Mouse (Mus musculus) embryonic facial prominence, embryonic 11.5 days (tissue): Measurements from ENCODE around the gene Vsx2. TPM values are rescaled to one million over a fixed set of nuclear protein-coding genes. Genes with fewer than 3 reads are reported as not detected.
"Not testable (repeated sequence)": the region's sequence is repeated elsewhere in the genome, so short reads cannot be mapped to it uniquely, and the experiment has no call there.

Experiments used
- ATAC-seq: fragments of 200-750 bp; cut with Nextera tagmentation; replicated peaks from 2 replicates; pipeline ENCODE4 v1.8.0; 2017; ENCODE audit warnings: low read depth; ENCODE audit not compliant: insufficient number of reproducible peaks, low FRiP score, low TSS enrichment
- DNase-seq: peaks from one replicate; pipeline ENCODE4 v3.0.0-alpha.2; 2015; ENCODE audit warnings: low spot score
- H3K27ac ChIP-seq: fragments of 300-500 bp; sonication (generic); replicated peaks from 2 replicates; pipeline ENCODE4 v1.5.1; 2014; ENCODE audit warnings: mild to moderate bottlenecking, low read depth, low read length, control low read depth
- H3K27me3 ChIP-seq: fragments of 300-500 bp; sonication (generic); 2 replicates; pipeline ENCODE4 v1.6.1; 2014; ENCODE audit warnings: mild to moderate bottlenecking, low read length, moderate library complexity, mixed read lengths; ENCODE audit not compliant: control insufficient read depth, insufficient read depth
- H3K36me3 ChIP-seq: fragments of 300-500 bp; sonication (generic); replicated peaks from 2 replicates; pipeline ENCODE4 v1.6.1; 2014; ENCODE audit warnings: low read depth, mild to moderate bottlenecking, low read length, moderate library complexity, mixed read lengths; ENCODE audit not compliant: control insufficient read depth, insufficient read depth
- H3K4me1 ChIP-seq: fragments of 300-500 bp; sonication (generic); 2 replicates; pipeline ENCODE4 v1.6.1; 2014; ENCODE audit warnings: low read length, mixed read lengths; ENCODE audit not compliant: control insufficient read depth, insufficient read depth
- H3K4me2 ChIP-seq: fragments of 300-500 bp; sonication (generic); 2 replicates; pipeline ENCODE4 v1.6.1; 2014; ENCODE audit warnings: low read depth, mild to moderate bottlenecking, control low read depth, low read length, moderate library complexity
- H3K4me3 ChIP-seq: fragments of 300-500 bp; sonication (generic); 2 replicates; pipeline ENCODE4 v1.5.1; 2014; ENCODE audit warnings: low read depth, low read length, control low read depth
- H3K9ac ChIP-seq: fragments of 300-500 bp; sonication (generic); replicated peaks from 2 replicates; pipeline ENCODE4 v1.6.1; 2014; ENCODE audit warnings: mild to moderate bottlenecking, control low read depth, low read length
- H3K9me3 ChIP-seq: fragments of 300-500 bp; sonication (generic); replicated peaks from 2 replicates; pipeline ENCODE4 v1.6.1; 2016; ENCODE audit warnings: mild to moderate bottlenecking, low read length, inconsistent platforms, mixed read lengths; ENCODE audit not compliant: control insufficient read depth
- WGBS: fragments of 180-500 bp; shearing (Covaris S2); extraction: QIAGEN DNeasy Blood & Tissue Kit; methylation state at CpG from one replicate; pipeline ENCODE4 v1.1.7; 2014; 5-methylcytosine and 5-hydroxymethylcytosine counted together
- polyA plus RNA-seq: library from polyadenylated mRNA; unstranded; fragments of >200 nt; fragmentation: Nextera tagmentation; extraction: Ambion mirVana; gene quantifications from 2 replicates; pipeline ENCODE4 v1.2.1, GENCODE M21; 2014

Vsx2 gene
- polyA plus RNA-seq, 1 experiment from 2014 or later, result 3.6 TPM

GRCm38 (mm10) chr12:84533706-84534486 lies 35.7 kb upstream of the Vsx2 start:
- Histone ChIP-seq H3K4me3 (no peak overlapping the region), H3K9ac (no peak overlapping the region), H3K27me3 (no peaks in the 10 kb centered on the region), H3K4me1 (no peaks in the 10 kb centered on the region; the same call in 1 of the 2 replicates), H3K36me3 (no peaks in the 10 kb centered on the region), H3K27ac (no peak overlapping the region), H3K4me2 (no peak overlapping the region), H3K9me3 (no peaks in the 10 kb centered on the region)
- DNase-seq (no peak), ATAC-seq (no peak)
- 53% methylated on average over 7 of the region's 7 CpGs for WGBS

DNA sequence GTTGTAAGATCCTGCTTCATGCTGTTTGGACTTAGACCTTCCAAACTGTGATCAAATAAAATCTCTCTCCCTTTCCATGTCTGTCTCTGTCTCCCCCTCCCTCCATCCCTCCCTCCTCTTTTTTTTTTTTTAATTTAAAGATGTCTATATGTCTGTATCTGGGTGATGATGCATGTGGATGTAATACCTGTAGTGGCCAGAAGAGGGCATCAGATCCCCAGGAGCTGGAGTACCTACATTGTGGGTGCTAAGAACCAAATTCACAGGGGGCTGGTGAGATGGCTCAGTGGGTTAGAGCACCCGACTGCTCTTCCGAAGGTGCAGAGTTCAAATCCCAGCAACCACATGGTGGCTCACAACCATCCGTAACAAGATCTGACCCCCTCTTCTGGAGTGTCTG lies 30.0 kb upstream of the Vsx2 start:
- not testable (repeated sequence) for H3K36me3 ChIP-seq, ATAC-seq
- WGBS, result 85% methylated on average over 3 of the region's 3 CpGs

GRCm38 (mm10) chr12:84541391-84541958 lies 28.1 kb upstream of the Vsx2 start:
- no peaks in the 10 kb centered on the region for H3K4me1 ChIP-seq
- no peaks in the 10 kb centered on the region for H3K36me3 ChIP-seq
- no peak overlapping the region for H3K4me2 ChIP-seq
- DNase-seq, result no peak
- H3K27me3 ChIP-seq, result no peaks in the 10 kb centered on the region
- no peak overlapping the region for H3K9ac ChIP-seq
- no peak overlapping the region for H3K27ac ChIP-seq
- H3K9me3 ChIP-seq, result no peaks in the 10 kb centered on the region
- 66% methylated on average over 11 of the region's 11 CpGs for whole genome bisulfite sequencing
- no peak for ATAC-seq
- no peak overlapping the region for H3K4me3 ChIP-seq

More for the DNA sequence above, 30.0 kb upstream of the Vsx2 start:
- H3K27ac ChIP-seq, H3K9ac ChIP-seq, H3K4me2 ChIP-seq, H3K27me3 ChIP-seq, H3K4me1 ChIP-seq, H3K9me3 ChIP-seq, H3K4me3 ChIP-seq, DNase-seq: not testable (repeated sequence)

DNA sequence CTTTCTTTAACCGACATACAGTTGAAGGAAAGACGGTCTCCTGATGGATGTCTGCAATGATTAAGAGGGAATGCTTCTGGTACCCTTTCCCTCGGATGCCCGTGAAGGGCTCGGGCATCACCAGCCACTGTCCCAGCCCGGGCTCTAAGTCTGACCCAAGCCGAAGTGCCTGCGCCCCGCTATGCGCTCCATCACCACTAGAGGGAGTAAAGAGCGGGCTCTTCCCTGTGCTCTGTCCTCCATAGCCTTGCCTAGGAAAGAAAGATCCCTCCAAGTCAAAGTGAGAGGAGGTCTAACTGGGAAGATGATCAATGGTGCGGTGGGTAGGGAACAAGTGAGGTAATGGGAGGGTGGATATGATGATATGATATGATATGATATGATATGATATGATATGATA lies 23.5 kb upstream of the Vsx2 start:
- ATAC-seq, result peak; percentile 70; the same call in 1 of the 2 replicates
- H3K36me3 ChIP-seq, result no peaks in the 10 kb centered on the region
- no peak overlapping the region for H3K27ac ChIP-seq
- no peak overlapping the region for H3K4me3 ChIP-seq
- no peaks in the 10 kb centered on the region for H3K27me3 ChIP-seq
- no peak overlapping the region for H3K4me2 ChIP-seq
- H3K4me1 ChIP-seq, result no peaks in the 10 kb centered on the region
- no peaks in the 10 kb centered on the region for H3K9me3 ChIP-seq
- DNase-seq, result peak; percentile 88
- no peak overlapping the region for H3K9ac ChIP-seq
- 5% methylated on average over 12 of the region's 12 CpGs for WGBS

- 76% methylated on average over 2 of the region's 2 CpGs for WGBS
- Histone ChIP-seq H3K9ac (no peak overlapping the region), H3K27ac (no peak overlapping the region), H3K27me3 (no peaks in the 10 kb centered on the region), H3K9me3 (no peaks in the 10 kb centered on the region), H3K36me3 (no peaks in the 10 kb centered on the region), H3K4me3 (no peak overlapping the region), H3K4me1 (no peaks in the 10 kb centered on the region), H3K4me2 (no peak overlapping the region)
- no peak for DNase-seq
- no peak for ATAC-seq
Observed at GRCm38 (mm10) chr12:84546577-84547085, 22.9 kb upstream of the Vsx2 start.

DNA sequence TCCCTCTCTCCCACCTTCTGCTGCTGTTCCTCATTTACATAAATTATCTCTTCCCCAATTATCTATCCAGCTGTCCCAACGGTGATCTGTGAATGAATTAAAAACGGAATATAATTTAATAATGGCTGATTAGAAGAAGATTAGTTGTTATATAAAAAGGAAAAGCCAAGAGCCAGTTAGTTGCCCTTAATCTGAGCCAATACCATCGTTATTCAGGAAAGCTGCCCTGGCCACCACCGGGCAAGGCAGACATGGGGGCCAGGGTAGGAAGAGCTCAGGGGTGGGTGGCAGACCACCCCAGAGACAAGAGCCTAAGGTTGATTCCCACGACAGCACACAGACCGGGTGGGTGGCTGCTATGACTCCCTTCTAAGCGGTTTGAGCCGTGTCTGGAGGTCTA lies 21.3 kb upstream of the Vsx2 start:
- ATAC-seq, result no peak

DNA sequence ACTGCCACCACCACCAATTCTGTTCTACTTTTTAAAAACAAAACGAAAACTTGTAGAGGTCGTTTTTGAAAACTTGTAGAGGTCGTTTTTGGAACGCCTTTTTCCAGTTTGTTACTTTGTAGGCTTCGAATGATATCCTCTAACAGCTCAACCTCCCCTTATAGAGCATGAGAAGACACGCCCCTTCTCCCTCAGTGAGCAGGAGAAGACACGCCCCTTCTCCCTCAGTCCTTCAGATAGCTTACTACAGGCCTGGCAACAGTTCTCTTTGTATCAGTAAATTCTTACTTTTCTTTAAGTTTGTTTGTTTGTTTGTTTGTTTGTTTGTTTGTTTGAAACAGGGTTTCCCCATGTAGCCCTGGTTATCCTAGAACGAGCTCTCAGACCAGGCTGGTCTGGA lies 14.3 kb upstream of the Vsx2 start:
- no peaks in the 10 kb centered on the region for H3K36me3 ChIP-seq
- H3K27ac ChIP-seq, result no peak overlapping the region
- H3K27me3 ChIP-seq, result no peaks in the 10 kb centered on the region
- no peak overlapping the region for H3K9ac ChIP-seq
- DNase-seq (no peak), ATAC-seq (no peak)
- H3K4me3 ChIP-seq, result no peak overlapping the region
- no peaks in the 10 kb centered on the region for H3K9me3 ChIP-seq
- whole genome bisulfite sequencing, result 62% methylated on average over 8 of the region's 8 CpGs
- H3K4me1 ChIP-seq, result no peaks in the 10 kb centered on the region
- H3K4me2 ChIP-seq, result no peak overlapping the region

More for the DNA sequence above, 21.3 kb upstream of the Vsx2 start:
- no peaks in the 10 kb centered on the region for H3K4me1 ChIP-seq
- H3K4me3 ChIP-seq, result no peak overlapping the region
- no peaks in the 10 kb centered on the region for H3K36me3 ChIP-seq
- no peak overlapping the region for H3K9ac ChIP-seq
- 56% methylated on average over 8 of the region's 8 CpGs for WGBS
- H3K27me3 ChIP-seq, result no peaks in the 10 kb centered on the region
- no peak for DNase-seq
- H3K4me2 ChIP-seq, result no peak overlapping the region
- H3K9me3 ChIP-seq, result no peaks in the 10 kb centered on the region
- no peak overlapping the region for H3K27ac ChIP-seq

DNA sequence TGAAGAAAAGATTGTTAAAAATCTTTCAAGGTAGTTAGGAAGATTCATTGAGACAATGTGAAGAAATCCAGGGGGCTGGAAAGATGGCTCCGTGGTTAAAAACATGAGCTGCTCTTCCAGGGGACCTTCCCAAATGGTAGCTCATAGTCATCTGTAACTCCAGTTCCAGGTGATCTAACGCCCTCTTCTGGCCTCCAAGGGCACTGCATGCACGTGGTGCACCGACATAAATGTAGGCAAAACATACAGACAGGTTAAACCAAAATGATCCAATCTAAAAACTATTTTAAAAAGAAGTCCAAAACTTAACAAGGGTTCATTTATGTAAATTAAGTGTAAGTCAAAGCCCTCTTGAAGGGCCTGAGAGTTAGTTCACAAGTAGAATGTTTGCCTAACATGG lies 7.0 kb upstream of the Vsx2 start:
- Histone ChIP-seq H3K4me2 (no peak overlapping the region), H3K4me1 (no peaks in the 10 kb centered on the region), H3K36me3 (no peaks in the 10 kb centered on the region), H3K27ac (no peak overlapping the region), H3K4me3 (no peak overlapping the region), H3K27me3 (peaks cover 2% of the 10 kb centered on the region), H3K9me3 (no peaks in the 10 kb centered on the region), H3K9ac (no peak overlapping the region)
- no peak for DNase-seq
- WGBS, result 47% methylated on average over 4 of the region's 4 CpGs
- ATAC-seq, result no peak
